Mouse (Mus musculus): ENCODE results near the gene Slc44a2. TPM values are rescaled to one million over a fixed set of nuclear protein-coding genes. Genes with fewer than 3 reads are reported as not detected.
A peak's percentile ranks its signal among the peaks of the same experiment; 100 is the strongest.
"Not testable (repeated sequence)": the region's sequence is repeated elsewhere in the genome, so short reads cannot be mapped to it uniquely, and the experiment has no call there.

Gene Slc44a2
- total RNA-seq (2021) = 10 to 100 TPM; 44.7 to 48.0 TPM
- long read RNA-seq, transcript Slc44a2-210 (22 exons, 3,478 nt) = major isoform, 9 of 81 reads
- long read RNA-seq, partial matches to known transcripts = 10 of 81 reads
- long read RNA-seq, other reads (novel, unspliced or antisense) = 62 of 81 reads

- peak; percentile 76 to 80 for DNase-seq (ENCODE audit: low spot score in 2 of 2)
Measured at GRCm38 (mm10) chr9:21320619-21321512, at the start of gene Slc44a2. Slc44a2 (plus strand) TSS chr9:21320698.

- no peak for DNase-seq (ENCODE audit: low spot score in 2 of 2)
Measured at GRCm38 (mm10) chr9:21272391-21272790, 48.1 kb upstream of the Slc44a2 start.

- no peak for DNase-seq (ENCODE audit: low spot score in 2 of 2)
Measured at GRCm38 (mm10) chr9:21273094-21273493, 47.4 kb upstream of the Slc44a2 start.

DNA sequence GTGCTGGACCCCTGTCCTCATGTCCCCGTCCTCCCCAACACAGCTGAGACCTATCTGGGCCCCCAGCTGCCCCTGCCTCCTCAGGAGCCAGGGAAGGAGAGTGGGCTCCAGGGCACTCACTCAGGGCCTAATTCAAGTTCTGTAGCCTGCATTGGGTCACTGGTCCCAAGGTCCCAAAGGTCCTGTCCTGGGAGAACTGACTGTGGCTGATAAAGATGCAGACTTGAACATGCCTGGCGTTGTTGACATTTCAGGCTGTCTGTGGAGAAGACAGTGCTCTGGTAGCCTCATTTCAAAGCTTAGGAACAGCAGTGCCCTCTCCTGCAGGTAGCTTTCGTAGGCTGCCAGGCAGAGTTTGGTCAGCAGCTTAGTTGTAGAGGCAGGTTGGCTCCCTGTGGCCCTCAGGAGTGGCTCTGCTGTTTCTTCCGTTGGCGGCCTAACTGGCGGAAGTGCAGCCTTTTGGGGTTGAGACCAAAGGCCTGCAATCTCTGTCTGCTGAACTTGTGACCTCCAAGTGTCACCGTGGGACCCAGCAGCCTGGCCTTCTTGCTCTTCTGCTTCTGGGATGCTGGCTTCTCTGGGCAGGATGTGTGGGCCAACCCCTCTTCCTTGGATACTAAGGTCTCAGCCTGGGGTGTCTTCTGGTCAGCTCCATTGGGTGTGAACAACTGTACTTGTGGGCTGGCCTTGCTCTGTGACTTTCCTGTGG lies 46.8 kb upstream of the Slc44a2 start:
- no peak for DNase-seq (ENCODE audit: low spot score in 2 of 2)

GRCm38 (mm10) chr9:21274336-21274735 lies 46.2 kb upstream of the Slc44a2 start:
- DNase-seq (ENCODE audit: low spot score in 2 of 2) = no peak

- DNase-seq (ENCODE audit: low spot score in 2 of 2) = no peak
Measured at GRCm38 (mm10) chr9:21275013-21275710, 45.3 kb upstream of the Slc44a2 start.

GRCm38 (mm10) chr9:21275727-21276126 lies 44.8 kb upstream of the Slc44a2 start:
- no peak for DNase-seq (ENCODE audit: low spot score in 2 of 2)

- no peak for DNase-seq (ENCODE audit: low spot score in 2 of 2)
Measured at GRCm38 (mm10) chr9:21276307-21276706, 44.2 kb upstream of the Slc44a2 start.

GRCm38 (mm10) chr9:21277776-21278175 lies 42.7 kb upstream of the Slc44a2 start:
- DNase-seq (ENCODE audit: low spot score in 2 of 2) = no peak

DNA sequence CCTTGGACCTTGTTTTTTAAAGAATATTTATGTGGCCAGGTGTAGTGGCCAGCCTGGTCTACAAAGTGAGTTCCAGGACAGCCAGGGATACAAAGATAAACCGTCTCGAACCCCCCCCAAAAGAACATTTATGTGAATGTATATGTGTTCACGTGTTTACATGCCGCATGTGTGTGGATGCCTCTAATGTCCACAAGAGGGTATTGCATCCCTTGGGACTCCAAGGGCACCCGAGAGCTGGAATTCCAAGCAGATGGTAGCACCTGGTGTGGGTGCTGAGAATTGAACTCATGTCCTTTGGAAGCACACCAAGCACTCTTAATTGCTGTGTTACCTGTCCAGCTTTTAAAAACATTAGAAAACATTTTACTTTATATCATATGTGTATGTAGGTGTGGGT lies 36.9 kb upstream of the Slc44a2 start:
- DNase-seq (ENCODE audit: low spot score in 2 of 2) = no peak

DNA sequence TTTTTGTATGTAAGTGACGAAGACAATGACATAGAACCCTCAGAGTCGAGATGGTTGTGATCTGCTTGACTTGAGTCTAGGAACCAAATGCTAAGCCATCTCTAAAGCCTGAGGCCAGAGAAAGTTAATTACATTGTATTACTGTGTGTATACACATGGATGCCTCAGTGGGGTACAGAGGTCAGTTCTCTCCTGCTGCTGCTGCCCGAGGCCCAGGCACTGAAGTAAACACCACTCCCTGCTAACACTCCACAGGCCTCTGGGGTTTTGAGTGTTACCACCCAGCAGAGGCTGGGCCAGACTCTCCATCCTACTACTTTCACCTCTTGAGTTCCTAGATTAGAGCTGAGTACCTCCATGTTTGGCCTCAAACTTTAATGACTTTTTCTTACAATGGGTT lies 36.5 kb upstream of the Slc44a2 start:
- no peak for DNase-seq (ENCODE audit: low spot score in 2 of 2)

GRCm38 (mm10) chr9:21286753-21287152 lies 33.7 kb upstream of the Slc44a2 start:
- no peak for DNase-seq (ENCODE audit: low spot score in 2 of 2)

DNA sequence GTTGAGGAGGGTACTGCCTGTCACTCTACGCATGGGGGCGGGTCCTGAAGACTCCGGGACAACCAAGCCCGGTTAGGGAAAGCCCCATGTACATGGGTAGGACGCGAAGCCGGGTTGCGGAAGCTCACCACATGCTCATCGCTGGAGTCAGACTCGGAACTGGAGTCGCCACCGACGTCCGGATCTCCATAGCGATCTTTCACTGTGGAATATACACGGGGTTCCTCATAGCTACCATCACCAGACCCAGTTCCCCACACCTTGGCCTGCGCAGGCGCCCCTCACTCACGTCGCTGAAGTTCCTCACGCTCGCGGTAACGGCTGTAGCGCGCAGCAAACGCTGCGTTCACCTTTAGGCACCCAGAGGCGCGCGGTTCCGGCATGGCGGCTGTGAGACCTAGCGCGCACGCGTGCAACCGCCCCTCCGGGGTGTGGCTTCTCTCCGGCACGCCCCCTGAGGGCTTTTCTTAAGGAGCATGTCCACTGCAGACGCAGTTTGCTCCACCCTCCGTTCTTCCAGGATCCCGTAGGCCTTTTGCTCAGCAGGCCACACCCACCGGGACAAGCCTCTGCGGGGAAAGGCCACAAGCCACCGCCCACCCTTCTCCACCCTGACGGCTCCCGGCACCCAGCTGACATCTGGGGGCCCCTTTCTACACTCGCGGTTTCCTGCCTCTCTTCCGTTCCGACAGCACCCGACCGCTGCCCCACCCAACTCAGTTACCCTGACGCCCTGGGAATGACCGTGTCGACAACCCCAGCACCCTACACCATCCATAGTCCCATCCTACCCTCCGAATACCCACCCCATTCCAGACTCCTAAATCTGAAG lies 32.7 kb upstream of the Slc44a2 start, which contains the start of gene Kri1:
Gene Kri1 (minus strand): TSS at position 399 of the 832 bp plus-strand sequence.
- peak; percentile 95 to 97 for DNase-seq (ENCODE audit: low spot score in 2 of 2)

DNA sequence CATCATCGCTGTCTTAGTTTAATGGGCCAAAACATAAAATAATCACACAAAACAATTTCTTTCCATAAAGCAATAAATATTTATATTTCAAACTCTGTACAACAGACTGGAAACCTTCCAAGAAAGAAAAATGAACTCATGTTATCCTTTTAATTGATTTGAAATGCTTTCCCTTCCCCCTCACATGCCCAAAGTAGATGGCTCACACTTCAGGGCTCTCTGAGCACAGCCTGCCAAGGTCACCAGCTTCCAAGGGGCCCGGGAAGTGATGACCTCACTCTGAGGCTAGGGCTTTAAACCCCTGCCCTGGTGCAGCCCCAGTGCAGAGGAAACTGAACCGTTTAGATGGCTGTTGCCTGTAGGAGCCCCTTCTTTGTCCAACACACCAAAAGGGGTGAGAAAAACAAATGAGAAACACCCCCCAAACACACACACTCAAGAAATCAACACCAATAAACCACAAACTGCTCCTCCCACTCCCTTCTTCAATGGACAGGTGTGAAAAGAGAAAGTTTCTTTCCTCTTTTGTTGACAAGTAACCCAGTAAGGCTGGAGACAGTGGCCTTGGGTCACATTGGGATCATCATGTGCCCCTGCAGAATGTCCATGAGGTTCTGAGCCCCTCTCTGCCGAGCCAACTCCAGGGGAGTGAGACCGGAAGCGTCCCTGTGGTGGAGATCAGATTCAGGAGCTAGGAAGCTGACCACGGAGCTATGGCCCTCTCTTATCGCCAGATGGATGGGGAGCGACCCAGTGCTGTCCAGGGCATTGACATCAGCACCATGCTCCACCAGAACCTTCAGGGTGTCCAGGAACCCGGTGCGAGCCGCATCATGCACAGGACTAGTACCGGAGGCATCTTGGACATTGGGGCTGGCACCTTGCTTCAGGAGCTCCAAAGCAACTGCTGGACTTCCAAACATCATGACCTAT lies 31.8 kb upstream of the Slc44a2 start:
- no peak for DNase-seq (ENCODE audit: low spot score in 2 of 2)

DNA sequence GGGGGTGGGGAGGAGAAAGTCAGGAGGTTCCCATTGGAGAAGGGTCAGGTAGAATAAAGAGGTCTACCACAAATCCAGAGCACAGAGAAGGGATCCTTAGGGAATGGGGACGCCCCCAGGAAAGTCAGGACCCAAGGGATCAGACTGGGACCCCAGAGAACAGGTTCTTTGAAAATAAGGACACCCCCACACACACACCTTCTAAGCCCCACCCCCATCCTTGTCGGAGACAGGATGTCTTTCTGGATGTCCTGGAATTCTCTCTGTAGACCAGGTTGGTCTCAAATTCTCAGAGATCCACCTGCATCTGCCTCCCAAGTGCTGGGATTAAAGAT lies 31.2 kb upstream of the Slc44a2 start:
- no peak for DNase-seq (ENCODE audit: low spot score in 2 of 2)

DNA sequence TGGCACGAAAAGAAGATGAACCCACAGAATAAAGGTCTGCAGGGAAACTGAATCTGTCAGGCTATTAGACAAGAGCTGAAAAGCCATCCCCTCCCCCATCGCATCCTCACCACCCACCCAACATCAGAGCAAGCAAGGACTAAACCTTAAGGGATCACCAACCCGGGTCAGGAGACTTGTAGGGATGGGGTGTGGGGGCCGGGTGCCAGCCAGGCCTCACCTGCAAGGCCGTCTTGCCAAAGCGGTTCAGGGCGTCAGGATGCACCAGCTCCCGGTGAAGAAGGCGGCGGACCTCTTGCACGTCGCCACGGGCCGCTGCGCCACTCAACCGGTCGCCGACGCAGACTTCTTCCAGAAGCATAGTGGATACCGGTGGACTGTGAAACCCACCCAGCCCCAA lies 29.9 kb upstream of the Slc44a2 start:
- DNase-seq (ENCODE audit: low spot score in 2 of 2) = no peak

DNA sequence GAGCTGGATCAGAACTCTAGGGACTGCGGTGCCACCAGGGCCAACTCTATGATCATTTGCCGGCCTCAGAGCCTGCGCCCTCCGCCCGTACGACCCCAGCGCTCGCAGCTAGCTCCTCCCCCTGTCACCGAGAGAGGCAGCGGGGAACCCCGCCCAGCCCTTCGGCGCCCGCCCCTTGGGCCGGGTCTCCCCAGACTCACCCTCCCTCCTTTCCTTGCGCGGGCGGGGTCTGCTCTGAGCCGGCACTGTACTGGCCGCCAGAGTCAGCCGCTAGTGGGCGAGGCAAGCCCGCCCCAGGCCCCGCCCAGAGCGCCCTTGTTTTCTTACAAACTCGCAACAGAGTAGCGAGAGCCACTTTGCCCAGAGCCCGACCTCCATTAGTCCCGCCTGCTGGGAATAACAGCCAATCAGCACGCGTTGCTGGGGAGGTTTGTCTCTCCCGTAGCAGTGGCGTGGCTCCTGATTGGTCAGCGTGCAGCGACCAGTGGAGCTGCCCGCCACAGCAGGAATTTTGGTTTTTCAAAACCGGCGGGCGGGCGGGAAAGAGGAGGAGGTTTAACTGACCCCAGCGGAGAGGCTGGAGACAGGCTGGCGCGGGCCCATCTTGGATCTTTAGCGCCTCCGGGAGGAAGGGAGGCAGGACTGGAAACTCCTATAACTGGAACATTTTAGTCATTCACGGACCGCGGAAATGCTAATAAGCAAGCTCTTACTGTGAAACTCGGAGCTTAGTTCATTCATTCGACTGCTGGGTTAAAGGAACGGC lies 29.3 kb upstream of the Slc44a2 start, which contains the start of gene Cdkn2d:
Gene Cdkn2d (minus strand): TSS at position 386 of the 766 bp plus-strand sequence.
- peak; percentile 99 to 100 for DNase-seq (ENCODE audit: low spot score in 2 of 2)

DNA sequence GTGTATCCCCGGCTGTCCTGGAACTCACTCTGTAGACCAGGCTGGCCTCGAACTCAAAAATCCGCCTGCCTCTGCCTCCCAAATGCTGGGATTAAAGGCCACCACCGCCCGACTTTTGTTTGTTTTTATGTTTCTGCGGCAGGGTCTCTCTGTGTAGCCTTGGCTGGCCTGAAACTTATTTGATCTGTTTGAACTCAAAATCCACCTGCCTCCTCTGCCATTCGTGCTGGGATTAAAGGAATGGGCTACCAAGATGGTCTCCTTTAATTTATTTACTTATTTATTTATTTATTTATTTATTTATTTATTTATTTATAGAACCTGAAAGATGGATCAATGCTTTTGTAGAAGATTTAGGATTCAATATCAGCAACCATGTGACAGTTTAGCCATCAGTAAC lies 28.6 kb upstream of the Slc44a2 start:
- not testable (repeated sequence) for DNase-seq (ENCODE audit: low spot score in 2 of 2)

DNA sequence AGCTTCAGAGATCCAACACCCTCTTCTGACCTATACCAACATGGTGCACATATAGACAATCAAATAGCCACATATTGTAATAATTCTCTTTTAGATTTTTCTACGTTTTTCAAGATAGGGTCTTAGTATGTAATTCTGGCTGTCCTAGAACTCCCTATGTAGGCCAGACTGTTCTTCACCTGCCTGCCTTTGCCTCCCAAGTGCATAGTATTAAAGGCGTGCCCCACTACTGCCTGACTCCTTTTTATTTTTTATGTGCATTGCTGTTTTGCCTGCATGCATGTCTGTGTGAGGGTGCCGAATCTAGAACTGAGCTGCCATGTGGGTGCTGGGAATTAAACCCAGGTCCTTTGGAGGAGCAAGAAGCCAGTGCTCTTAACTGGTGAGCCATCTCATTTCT lies 28.2 kb upstream of the Slc44a2 start:
- DNase-seq (ENCODE audit: low spot score in 2 of 2) = no peak

All from layer of hippocampus, adult 18-20 months (tissue).